Mouse (Mus musculus): ENCODE measurements around the gene Gm28305. TPM values are rescaled to one million over a fixed set of nuclear protein-coding genes. Genes with fewer than 3 reads are reported as not detected.

The Gm28305 gene
- total RNA-seq, 2 experiments from 2014 or later: not detected

DNA sequence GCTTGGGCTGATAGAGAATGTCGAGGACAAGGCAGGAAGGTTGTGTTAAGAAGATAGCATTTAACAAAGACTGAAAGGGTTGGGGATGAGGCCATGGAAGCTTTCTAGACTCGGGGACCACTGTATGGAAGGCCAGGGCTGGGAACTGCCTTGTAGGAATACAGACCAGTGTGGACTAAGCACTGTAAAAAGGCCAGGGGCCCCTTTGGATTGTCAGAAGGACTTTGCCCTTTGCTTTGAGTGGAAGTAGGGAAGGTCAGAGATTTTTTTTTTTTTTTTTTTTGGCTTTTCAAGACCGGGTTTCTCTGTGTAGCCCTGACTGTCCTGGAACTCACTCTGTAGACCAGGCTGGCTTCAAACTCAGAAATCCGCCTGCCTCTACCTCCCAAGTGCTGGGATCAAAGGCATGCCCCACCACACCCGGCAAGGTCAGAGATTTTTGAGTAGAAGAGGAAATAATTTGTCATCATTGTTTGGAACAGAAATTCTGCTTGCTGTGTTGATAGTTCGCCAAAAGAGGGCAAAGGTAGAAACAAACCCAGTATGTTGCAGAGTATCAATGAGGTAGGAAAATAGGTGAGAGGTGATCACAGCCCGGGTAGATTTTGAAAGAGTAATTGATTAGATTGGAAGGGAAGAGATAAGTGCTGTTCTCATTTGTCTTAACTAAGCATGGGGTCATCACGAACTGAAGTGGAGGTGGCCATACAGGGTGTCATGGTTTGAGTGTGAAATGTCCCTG is 30.6 kb downstream of the Gm28305 start:
- no peak for DNase-seq

- peak in 1 of 2 experiments; percentile 35 for DNase-seq
Observed at GRCm38 (mm10) chr9:104075808-104076207, 35.3 kb downstream of the Gm28305 start.

DNA sequence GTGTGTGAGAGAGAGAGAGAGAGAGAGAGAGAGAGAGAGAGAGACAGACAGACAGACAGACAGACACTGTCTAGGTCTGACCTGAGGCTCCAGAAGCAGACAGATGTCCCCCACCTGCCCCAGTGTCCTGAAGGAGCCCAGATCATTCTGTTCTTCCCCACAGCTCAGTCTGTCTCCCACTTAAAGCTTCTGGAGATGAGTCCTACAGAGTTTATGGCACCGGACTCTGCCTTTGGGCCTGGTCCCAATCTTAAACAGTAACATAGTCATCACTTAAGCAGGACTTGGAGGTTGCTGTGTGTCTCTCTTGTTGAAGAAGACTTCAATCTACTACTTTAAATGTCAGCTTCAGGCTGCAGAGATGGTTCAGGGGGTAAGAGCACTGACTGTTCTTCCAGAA is 38.3 kb downstream of the Gm28305 start:
- no peak for DNase-seq

DNA sequence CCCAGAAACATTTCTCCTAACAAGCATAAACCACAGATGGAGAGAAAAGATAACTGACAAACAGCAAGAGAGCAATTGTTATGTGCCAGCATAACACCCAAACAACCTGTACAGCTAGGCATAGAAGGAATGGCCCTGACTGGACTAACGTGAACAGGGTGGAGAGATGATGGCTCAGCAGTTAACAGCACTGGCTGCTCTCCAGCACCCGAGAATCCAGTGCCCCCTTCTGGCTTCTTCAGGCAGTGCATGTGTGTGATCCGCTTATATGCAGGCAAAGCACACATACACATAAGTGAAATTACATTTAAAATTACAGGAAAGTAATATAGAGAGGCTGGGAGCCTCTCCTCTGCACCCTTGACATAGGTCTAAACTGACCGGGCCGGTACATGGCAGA is 38.9 kb downstream of the Gm28305 start:
- peak in 1 of 2 experiments; percentile 53 for DNase-seq

- no peak for DNase-seq
Observed at GRCm38 (mm10) chr9:104080038-104080437, 39.6 kb downstream of the Gm28305 start.

DNA sequence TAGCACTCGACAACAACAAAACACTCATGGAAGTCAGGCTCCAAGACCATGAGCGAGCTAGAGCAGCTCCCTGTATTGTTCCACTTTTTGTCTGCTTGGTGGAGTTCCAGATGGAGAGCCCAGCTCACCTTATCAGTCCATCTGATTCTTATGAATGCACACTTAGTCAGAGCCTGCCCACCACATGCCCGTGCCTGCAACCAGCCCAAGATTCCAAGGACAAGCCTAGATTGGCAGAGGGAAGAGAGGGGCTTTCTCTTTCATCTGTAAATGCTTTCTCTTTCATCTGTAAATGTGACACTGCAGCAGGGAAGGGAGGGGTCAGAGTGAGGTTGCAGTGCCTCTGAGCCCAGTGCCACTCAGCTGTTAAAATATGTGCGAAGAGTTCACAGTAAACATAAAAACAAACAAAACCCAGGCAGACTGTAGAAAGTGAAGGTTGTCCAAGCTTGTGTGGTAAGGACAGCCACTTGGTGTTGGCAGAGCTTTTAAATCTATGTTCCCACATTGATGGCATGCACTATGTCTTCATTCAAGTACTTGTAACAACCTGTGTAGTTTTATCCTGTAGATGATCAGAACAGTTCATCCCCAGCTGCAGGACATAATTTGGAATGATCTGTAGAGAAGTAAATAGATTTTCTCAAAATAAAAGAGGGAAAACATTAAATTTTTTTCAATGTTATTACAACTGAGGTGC is 45.4 kb downstream of the Gm28305 start:
- no peak for DNase-seq

DNA sequence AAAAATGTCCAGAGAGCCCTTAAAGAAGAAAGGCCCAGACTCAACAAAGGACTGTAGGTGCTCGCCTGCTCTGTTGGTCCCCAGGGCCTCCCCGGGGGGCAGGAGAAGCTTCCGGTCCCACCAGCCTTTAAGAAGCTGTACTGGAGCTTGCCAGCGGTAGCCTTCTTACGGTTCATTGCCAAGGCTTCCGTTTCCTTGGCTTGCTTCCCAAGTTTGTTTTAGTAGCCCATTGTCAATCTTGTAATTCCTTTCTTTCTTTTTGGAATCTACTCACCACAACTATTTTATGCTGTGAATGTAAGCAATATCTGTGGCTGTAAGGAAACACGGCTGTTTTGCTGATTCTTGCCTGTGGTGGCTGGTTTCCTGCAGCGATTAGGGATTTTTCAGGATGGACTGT is 48.1 kb downstream of the Gm28305 start:
- peak; percentile 61 to 62 for DNase-seq

GRCm38 (mm10) chr9:104092945-104093344 is 52.5 kb downstream of the Gm28305 start:
- DNase-seq: no peak

DNA sequence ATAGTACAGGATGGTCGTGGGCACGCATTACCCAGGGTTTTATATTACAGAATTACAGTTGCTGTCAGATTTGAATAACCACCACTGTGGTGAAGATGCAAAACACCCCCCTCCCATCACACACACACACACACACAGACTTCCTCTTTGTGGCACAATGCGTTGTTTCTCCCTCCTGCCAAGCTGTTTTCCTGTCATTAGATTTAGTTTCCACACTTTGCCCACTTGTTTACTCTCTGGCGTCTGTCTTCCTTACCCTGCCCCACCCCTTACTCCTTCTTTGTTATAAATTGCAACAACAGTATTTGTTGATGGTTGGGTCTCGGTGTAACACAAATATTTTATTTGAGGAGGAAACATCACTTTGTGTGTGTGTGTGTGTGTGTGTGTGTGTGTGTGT is 57.8 kb downstream of the Gm28305 start:
- DNase-seq: no peak

DNA sequence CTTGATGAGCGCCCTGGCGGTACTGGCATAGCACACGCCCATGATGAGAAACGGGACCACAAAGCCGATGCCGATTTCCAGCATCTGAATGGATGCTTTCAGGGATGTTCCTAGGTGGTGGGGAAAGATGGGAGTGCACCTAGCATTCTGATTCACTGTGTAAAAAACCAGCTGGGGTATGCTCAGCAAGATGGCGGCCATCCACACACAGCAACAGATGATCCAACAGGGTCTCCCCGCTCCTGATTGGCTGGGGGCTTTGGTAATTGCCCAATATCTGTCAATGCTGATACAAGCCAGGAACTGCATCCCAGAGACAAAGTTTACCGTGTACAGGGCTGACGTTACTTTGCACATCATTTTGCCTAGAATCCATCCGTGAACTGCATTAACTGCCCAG is 58.6 kb downstream of the Gm28305 start:
- DNase-seq: no peak

DNA sequence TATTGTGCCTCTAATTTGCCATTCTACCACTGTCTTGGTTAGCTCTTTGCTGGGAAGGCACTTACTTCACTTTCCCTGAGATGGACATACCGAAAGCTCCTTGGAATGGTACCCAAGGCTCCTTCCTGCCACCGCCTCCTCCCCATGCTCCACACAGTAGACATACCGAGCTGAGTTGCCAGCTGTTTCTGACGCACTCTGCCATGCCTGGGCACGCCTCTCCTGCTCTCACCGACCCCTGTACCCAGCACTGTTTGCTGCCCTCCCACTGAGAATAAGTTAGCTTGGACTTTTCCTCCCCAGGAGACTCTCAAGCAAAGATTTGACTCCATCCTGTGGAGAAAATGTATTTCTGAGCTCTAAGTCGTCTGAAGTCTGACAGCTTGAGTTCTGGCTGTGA is 60.4 kb downstream of the Gm28305 start:
- no peak for DNase-seq

GRCm38 (mm10) chr9:104101458-104101857 is 61.0 kb downstream of the Gm28305 start:
- peak in 1 of 2 experiments; percentile 28 for DNase-seq

GRCm38 (mm10) chr9:104102301-104102700 is 61.8 kb downstream of the Gm28305 start:
- DNase-seq: peak; percentile 48 to 64

DNA sequence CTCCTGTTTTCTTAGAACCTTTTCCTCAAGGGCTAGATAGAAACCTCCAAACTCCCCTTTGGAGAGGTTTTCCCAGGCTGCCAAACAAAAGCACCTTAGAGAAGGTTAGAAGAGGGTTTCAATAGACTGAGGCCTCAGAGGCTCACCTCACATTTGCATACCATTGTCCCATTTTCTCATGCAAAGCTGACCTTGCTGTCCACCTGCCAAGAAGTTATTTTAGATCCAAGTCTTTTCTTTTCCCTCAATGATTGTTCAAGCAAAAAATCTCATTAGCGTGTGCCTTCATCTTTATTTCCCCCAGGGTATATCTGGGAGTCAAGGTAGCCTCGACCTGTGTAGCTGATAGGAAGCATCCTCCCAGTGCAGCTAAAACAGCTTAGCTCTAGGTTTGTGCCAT is 62.4 kb downstream of the Gm28305 start:
- no peak for DNase-seq

DNA sequence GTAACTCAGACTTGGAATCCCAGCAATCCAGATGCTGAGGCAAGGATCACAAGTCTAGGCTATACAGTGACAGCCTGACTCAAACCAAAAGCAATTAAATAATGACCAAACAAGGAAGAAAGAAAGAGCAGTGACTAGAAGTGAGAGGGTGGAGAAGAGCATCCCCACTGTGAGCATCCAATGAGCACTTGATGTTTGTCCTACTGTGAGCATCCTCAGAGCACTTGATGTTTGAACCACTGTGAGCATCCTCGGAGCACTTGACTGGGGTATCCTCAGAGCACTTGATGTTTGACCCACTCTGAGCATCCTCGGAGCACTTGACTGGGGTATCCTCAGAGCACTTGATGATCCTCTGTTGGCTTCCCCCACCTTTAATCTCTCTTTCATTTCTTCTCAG is 64.5 kb downstream of the Gm28305 start:
- DNase-seq: no peak

DNA sequence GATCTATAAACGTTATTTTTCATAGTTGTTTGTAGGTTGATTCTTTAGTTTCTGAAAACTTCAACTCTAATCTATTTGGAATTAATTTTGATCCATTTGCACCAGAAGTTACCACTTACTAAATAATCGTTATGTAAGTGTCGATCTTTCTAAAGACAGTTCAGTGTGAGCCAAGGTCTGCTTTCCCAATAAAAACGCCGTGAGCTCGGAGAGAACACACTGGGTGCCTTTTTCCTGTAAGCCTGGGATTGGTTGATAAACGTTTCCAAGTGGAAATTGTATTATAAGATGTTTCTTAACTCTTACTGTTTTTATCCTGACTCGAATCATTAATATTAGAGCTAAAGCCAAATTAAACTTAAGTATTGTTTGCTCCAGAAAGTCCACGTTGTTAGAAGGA is 66.5 kb downstream of the Gm28305 start:
- no peak for DNase-seq

DNA sequence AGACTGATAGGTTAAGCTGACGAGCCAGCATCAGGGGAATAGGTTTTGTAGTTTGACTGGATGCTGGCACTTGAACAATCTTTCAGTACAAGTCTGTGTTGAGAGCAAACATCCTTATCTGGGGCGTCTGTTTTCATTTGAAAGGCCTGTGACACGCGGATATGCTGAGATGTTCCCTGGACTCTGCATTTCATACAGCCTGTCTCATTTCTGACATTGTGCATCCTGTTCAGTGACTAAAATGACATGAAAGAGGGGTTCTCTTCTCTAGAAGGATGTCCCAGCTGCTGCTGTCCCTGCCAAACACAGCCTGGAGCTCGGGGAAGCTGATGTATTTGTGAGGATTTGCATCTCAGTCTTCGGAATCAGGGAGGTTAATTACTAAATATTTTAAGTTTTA is 67.0 kb downstream of the Gm28305 start:
- peak; percentile 38 to 41 for DNase-seq

DNA sequence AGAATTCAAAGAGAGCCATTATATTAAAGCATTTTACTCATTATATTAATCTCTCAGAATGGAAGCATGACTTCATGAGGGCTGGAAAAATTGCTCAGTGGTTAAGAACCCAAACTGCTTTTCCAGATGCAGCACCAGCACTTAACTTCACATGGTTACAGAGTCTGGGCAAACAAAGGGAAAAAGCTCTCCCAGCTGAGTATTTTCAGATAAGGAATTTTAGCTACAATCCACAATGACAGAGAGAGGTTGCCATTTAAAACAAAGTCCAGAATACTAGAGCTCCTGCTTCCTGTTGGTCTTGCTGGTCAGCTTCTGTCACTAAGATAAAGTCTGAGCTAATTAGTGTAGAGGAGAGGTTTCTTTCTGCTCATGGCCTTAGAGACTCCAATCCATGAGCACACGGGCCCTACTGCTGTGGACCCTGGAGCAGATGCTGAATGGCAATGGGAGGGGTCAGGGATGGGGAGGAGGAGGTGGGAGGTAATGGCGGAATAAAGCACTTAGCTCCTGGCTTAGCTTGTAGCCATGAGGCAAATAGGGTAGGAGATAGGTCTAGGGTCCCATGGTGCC is 68.2 kb downstream of the Gm28305 start:
- peak; percentile 21 to 41 for DNase-seq

DNA sequence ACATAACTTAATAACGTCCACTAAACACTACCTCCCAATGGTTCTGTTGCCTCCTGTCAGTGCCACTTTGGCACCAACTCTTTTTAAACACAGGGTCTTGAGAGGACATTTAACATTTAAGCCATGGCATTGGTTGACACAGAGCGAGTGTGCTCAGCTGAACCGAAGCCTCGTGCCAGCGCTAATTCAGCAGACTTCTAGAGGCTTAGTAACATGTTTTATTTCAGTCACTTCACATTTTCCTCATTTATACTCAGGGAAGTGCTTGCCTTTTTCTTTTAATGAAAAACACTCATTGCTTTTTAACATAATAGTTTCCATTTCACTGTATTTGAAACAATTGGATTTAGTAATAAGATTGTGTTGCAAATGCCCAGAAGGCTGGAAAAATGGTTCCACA is 68.7 kb downstream of the Gm28305 start:
- no peak for DNase-seq

DNA sequence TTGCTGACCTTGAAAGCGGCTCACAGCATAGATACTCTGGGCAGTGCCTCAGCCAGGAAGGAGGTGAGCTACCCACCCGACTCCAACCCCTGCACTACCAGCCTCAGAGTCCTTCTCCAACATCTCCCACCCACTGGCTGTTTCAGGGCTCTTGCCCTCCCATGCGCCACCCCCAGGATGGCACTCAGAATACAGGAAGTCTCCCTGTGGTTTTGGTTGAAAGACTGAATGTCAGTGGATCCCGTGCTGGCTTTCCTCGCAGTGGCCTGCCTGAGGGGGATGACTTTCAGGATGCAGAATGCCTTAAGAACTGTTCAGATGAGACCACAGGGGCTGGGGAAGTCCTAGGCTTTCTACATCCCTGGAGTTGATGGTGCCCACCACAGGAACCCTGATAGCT is 82.6 kb downstream of the Gm28305 start:
- DNase-seq: no peak

GRCm38 (mm10) chr9:104123622-104124021 is 83.2 kb downstream of the Gm28305 start:
- no peak for DNase-seq
